In genomic region chr5:120833335-120834280, GRCm38 (mm10) we compare ENCODE assay signal across 14 mouse cellular contexts. TPM values are rescaled to one million over a fixed set of nuclear protein-coding genes. Genes with fewer than 3 reads are reported as not detected.
DNase-seq lines count a peak whose midpoint lies in the region; ATAC-seq and TF ChIP-seq lines count a peak whose summit lies in the region.
"Had no signal": no experiment of that assay in that cellular context is flagged by ENCODE, and none has a peak within 500 bp of the region (broad histone marks: within the 10 kb centered on the region; RNA-seq: fewer than 3 reads in every experiment).

No protein-coding gene starts in this region.

- WGBS in kidney, embryonic 14.5 days: 8% methylated on average over 17 of the region's 17 CpGs
- 6% methylated on average over 17 of the region's 17 CpGs for WGBS in forebrain, embryonic 16.5 days
- 7% methylated on average over 17 of the region's 17 CpGs for WGBS in intestine, postnatal 0 days

- no peak overlapping the region for H3K4me3 ChIP-seq in kidney, embryonic 14.5 days (ENCODE audit: low read length)
- H3K4me3 ChIP-seq in forebrain, embryonic 16.5 days (replicated peaks; ENCODE audit: low read length): no peak overlapping the region
- no peak overlapping the region for H3K4me3 ChIP-seq in intestine, postnatal 0 days (ENCODE audit: low read depth, low read length)

- no peak overlapping the region for H3K9ac ChIP-seq in kidney, embryonic 14.5 days (ENCODE audit: low read depth, low read length)
- no peak overlapping the region for H3K9ac ChIP-seq in forebrain, embryonic 16.5 days (replicated peaks; ENCODE audit: low read depth, low read length)
- no peak overlapping the region for H3K9ac ChIP-seq in intestine, postnatal 0 days (ENCODE audit: low read depth, low read length)

- H3K4me2 ChIP-seq in kidney, embryonic 14.5 days (replicated peaks; ENCODE audit: low read depth, low read length): peak overlapping the region; percentile 8; the same call in 1 of the 2 replicates
- H3K4me2 ChIP-seq in forebrain, embryonic 16.5 days (ENCODE audit: low read length): peak overlapping the region; percentile 28; the same call in 1 of the 2 replicates
- H3K4me2 ChIP-seq in intestine, postnatal 0 days (replicated peaks; ENCODE audit: low read depth): peak overlapping the region; percentile 41

- H3K9me3 ChIP-seq in kidney, embryonic 14.5 days (ENCODE audit: control insufficient read depth, low read length): no peaks in the 10 kb centered on the region
- no peaks in the 10 kb centered on the region for H3K9me3 ChIP-seq in forebrain, embryonic 16.5 days (ENCODE audit: control insufficient read depth, low read length)
- H3K9me3 ChIP-seq in intestine, postnatal 0 days (ENCODE audit: control insufficient read depth): no peaks in the 10 kb centered on the region

- no peak for ATAC-seq in kidney, embryonic 14.5 days (ENCODE audit: low FRiP score, low TSS enrichment)
- no peak for ATAC-seq in forebrain, embryonic 16.5 days
- ATAC-seq in intestine, postnatal 0 days: 0 out of 2 replicates have a peak, but pooled peaks have one; percentile 38

- H3K27me3 ChIP-seq in kidney, embryonic 14.5 days (ENCODE audit: control insufficient read depth, insufficient read depth, low read length): peaks cover 5% of the 10 kb centered on the region
- no peaks in the 10 kb centered on the region for H3K27me3 ChIP-seq in forebrain, embryonic 16.5 days (replicated peaks; ENCODE audit: control insufficient read depth, insufficient read depth, low read length)
- no peaks in the 10 kb centered on the region for H3K27me3 ChIP-seq in intestine, postnatal 0 days (replicated peaks; ENCODE audit: control insufficient read depth, insufficient read depth, low read length)

- H3K4me1 ChIP-seq in kidney, embryonic 14.5 days (ENCODE audit: control insufficient read depth, insufficient read depth, low read length): peaks cover 7% of the 10 kb centered on the region; the same call in 1 of the 2 replicates
- H3K4me1 ChIP-seq in forebrain, embryonic 16.5 days (replicated peaks; ENCODE audit: control insufficient read depth, insufficient read depth, low read length): peaks cover 9% of the 10 kb centered on the region
- no peaks in the 10 kb centered on the region for H3K4me1 ChIP-seq in intestine, postnatal 0 days (replicated peaks; ENCODE audit: control insufficient read depth, insufficient read depth, low read length)

- TF ChIP-seq CTCF in intestine, postnatal 0 days (IDR thresholded peaks at IDR 0.05; ENCODE audit: low read depth): no peak

- no peak for DNase-seq in kidney, postnatal 25 days
- DNase-seq in testis, postnatal 10 days (ENCODE audit: low spot score): no peak
- no peak for DNase-seq in spleen, adult 18-20 months
- no peak for DNase-seq in thymus, postnatal 0 days (ENCODE audit: low spot score)
- DNase-seq in urinary bladder, adult 2 months (ENCODE audit: low spot score): no peak
- DNase-seq: cerebellum, postnatal 14 days; liver; lung, postnatal 10 days; right cerebral cortex, postnatal 4 days had no signal

- H3K27ac ChIP-seq in kidney, embryonic 14.5 days (ENCODE audit: low read depth, low read length): no peak overlapping the region
- no peak overlapping the region for H3K27ac ChIP-seq in forebrain, embryonic 16.5 days (ENCODE audit: low read length)
- H3K27ac ChIP-seq in intestine, postnatal 0 days (ENCODE audit: low read depth, low read length): no peak overlapping the region
- H3K27ac ChIP-seq: kidney, postnatal 0 days; stomach, postnatal 0 days had no signal

- H3K36me3 ChIP-seq in kidney, embryonic 14.5 days (ENCODE audit: control insufficient read depth, insufficient read depth, low read length): no peaks in the 10 kb centered on the region
- no peaks in the 10 kb centered on the region for H3K36me3 ChIP-seq in forebrain, embryonic 16.5 days (ENCODE audit: control insufficient read depth, insufficient read depth)
- H3K36me3 ChIP-seq in intestine, postnatal 0 days (ENCODE audit: control insufficient read depth, insufficient read depth): no peaks in the 10 kb centered on the region

RNA-seq across cellular contexts. Expression of gene Oas1f, which starts 13.6 kb away (rescaled TPM):
- not detected in 2 replicates for polyA plus RNA-seq in kidney, embryonic 14.5 days (2014; fragmentation: Nextera tagmentation; extraction: Ambion mirVana)
- not detected in 2 replicates for polyA plus RNA-seq in forebrain, embryonic 16.5 days (2015; fragmentation: Nextera tagmentation; extraction: Ambion mirVana)
- polyA plus RNA-seq in intestine, postnatal 0 days (2015; fragmentation: Nextera tagmentation; extraction: Ambion mirVana): not detected in 2 replicates
- 0.42 and 0.44 TPM in 2 replicates for polyA plus RNA-seq in thymus, postnatal 0 days (2015; fragmentation: Nextera tagmentation; extraction: Ambion mirVana)
- 0.15 and 0.16 TPM in 2 replicates for polyA plus RNA-seq in urinary bladder, adult 2 months (2012; rRNA removed)
- polyA plus RNA-seq: stomach, postnatal 0 days had no signal

RNA-seq across cellular contexts. Expression of gene Oas1c, which starts 21.3 kb away (rescaled TPM):
- polyA plus RNA-seq in kidney, embryonic 14.5 days (2014; fragmentation: Nextera tagmentation; extraction: Ambion mirVana): 0.30 and 0.63 TPM in 2 replicates
- polyA plus RNA-seq in forebrain, embryonic 16.5 days (2015; fragmentation: Nextera tagmentation; extraction: Ambion mirVana): 0.32 and 0.34 TPM in 2 replicates
- polyA plus RNA-seq in intestine, postnatal 0 days (2015; fragmentation: Nextera tagmentation; extraction: Ambion mirVana): 1.0 and 1.2 TPM in 2 replicates
- polyA plus RNA-seq in thymus, postnatal 0 days (2015; fragmentation: Nextera tagmentation; extraction: Ambion mirVana): 1.9 and 2.1 TPM in 2 replicates
- 4.7 and 5.1 TPM in 2 replicates for polyA plus RNA-seq in urinary bladder, adult 2 months (2012; rRNA removed)

RNA-seq across cellular contexts. Expression of gene Oas1h, which starts 27.6 kb away (rescaled TPM):
- not detected in 2 replicates for polyA plus RNA-seq in kidney, embryonic 14.5 days (2014; fragmentation: Nextera tagmentation; extraction: Ambion mirVana)
- not detected in 2 replicates for polyA plus RNA-seq in forebrain, embryonic 16.5 days (2015; fragmentation: Nextera tagmentation; extraction: Ambion mirVana)
- polyA plus RNA-seq in intestine, postnatal 0 days (2015; fragmentation: Nextera tagmentation; extraction: Ambion mirVana): not detected in 2 replicates
- 0.19 and 0.52 TPM in 2 replicates for polyA plus RNA-seq in thymus, postnatal 0 days (2015; fragmentation: Nextera tagmentation; extraction: Ambion mirVana)
- not detected in 2 replicates for polyA plus RNA-seq in urinary bladder, adult 2 months (2012; rRNA removed)
- polyA plus RNA-seq: stomach, postnatal 0 days had no signal

RNA-seq across cellular contexts. Expression of gene Oas1e, which starts 38.3 kb away (rescaled TPM):
- polyA plus RNA-seq in kidney, embryonic 14.5 days (2014; fragmentation: Nextera tagmentation; extraction: Ambion mirVana): not detected in 2 replicates
- polyA plus RNA-seq in forebrain, embryonic 16.5 days (2015; fragmentation: Nextera tagmentation; extraction: Ambion mirVana): not detected in 2 replicates
- 0.10 TPM in 1 of 2 replicates, not detected in the other for polyA plus RNA-seq in intestine, postnatal 0 days (2015; fragmentation: Nextera tagmentation; extraction: Ambion mirVana)
- polyA plus RNA-seq in thymus, postnatal 0 days (2015; fragmentation: Nextera tagmentation; extraction: Ambion mirVana): 0.39 and 0.64 TPM in 2 replicates
- polyA plus RNA-seq in urinary bladder, adult 2 months (2012; rRNA removed): 0.06 and 0.07 TPM in 2 replicates
- polyA plus RNA-seq: kidney, postnatal 0 days; stomach, postnatal 0 days had no signal

RNA-seq across cellular contexts. Expression of gene Oas1g, which starts 53.8 kb away (rescaled TPM):
- 0.10 and 0.45 TPM in 2 replicates for polyA plus RNA-seq in kidney, embryonic 14.5 days (2014; fragmentation: Nextera tagmentation; extraction: Ambion mirVana)
- not detected in 2 replicates for polyA plus RNA-seq in forebrain, embryonic 16.5 days (2015; fragmentation: Nextera tagmentation; extraction: Ambion mirVana)
- polyA plus RNA-seq in intestine, postnatal 0 days (2015; fragmentation: Nextera tagmentation; extraction: Ambion mirVana): 30.9 and 31.8 TPM in 2 replicates
- 5.6 and 6.5 TPM in 2 replicates for polyA plus RNA-seq in thymus, postnatal 0 days (2015; fragmentation: Nextera tagmentation; extraction: Ambion mirVana)
- polyA plus RNA-seq in urinary bladder, adult 2 months (2012; rRNA removed): 2.4 and 3.1 TPM in 2 replicates
